Mouse (Mus musculus): Measurements from ENCODE around the gene Smr3a.

- TF ChIP-seq EP300 (IDR thresholded peaks at IDR 0.05; ENCODE audit: low read depth) = no peak
- no peak for TF ChIP-seq CTCF (IDR thresholded peaks at IDR 0.05; ENCODE audit: low read depth)
These were observed 2.9 kb downstream of the Smr3a start for GRCm38 (mm10) chr5:88005241-88005640.
